Mouse (Mus musculus) heart, postnatal 0 days (tissue): ENCODE data around the gene Thada. TPM values are rescaled to one million over a fixed set of nuclear protein-coding genes. Genes with fewer than 3 reads are reported as not detected.

Experiments used
- ATAC-seq: fragments of 200-750 bp; cut with Nextera tagmentation; 2 replicates; pipeline ENCODE4 v1.8.0; 2017; ENCODE audit warnings: low read depth, moderate number of reproducible peaks, moderate library complexity; ENCODE audit not compliant: insufficient read depth
- DNase-seq: peaks from one replicate; pipeline ENCODE4 v3.0.0-alpha.2; 2016; ENCODE audit warnings: low spot score
- H3K27ac ChIP-seq: fragments of 300-500 bp; sonication (generic); 2 replicates; pipeline ENCODE4 v1.5.1; 2014; ENCODE audit warnings: low read depth, mild to moderate bottlenecking
- H3K27me3 ChIP-seq: fragments of 300-500 bp; sonication (generic); 2 replicates; pipeline ENCODE4 v1.6.1; 2014; ENCODE audit warnings: low read length, mixed read lengths; ENCODE audit not compliant: control insufficient read depth, insufficient read depth
- H3K36me3 ChIP-seq: fragments of 300-500 bp; sonication (generic); replicated peaks from 2 replicates; pipeline ENCODE4 v1.6.1; 2014; ENCODE audit warnings: low read length, mixed read lengths; ENCODE audit not compliant: control insufficient read depth, insufficient read depth
- H3K4me1 ChIP-seq: fragments of 300-500 bp; sonication (generic); 2 replicates; pipeline ENCODE4 v1.6.1; 2014; ENCODE audit warnings: antibody characterized with exemption; ENCODE audit not compliant: control insufficient read depth, insufficient read depth
- H3K4me2 ChIP-seq: fragments of 300-500 bp; sonication (generic); 2 replicates; pipeline ENCODE4 v1.6.1; 2014; ENCODE audit warnings: low read depth, mild to moderate bottlenecking, low read length, moderate library complexity
- H3K4me3 ChIP-seq: fragments of 300-500 bp; sonication (generic); 2 replicates; pipeline ENCODE4 v1.5.1; 2014; ENCODE audit warnings: low read depth, low read length
- H3K9ac ChIP-seq: fragments of 300-500 bp; sonication (generic); replicated peaks from 2 replicates; pipeline ENCODE4 v1.6.1; 2014; ENCODE audit warnings: low read depth, low read length, mixed read lengths
- H3K9me3 ChIP-seq: fragments of 300-500 bp; sonication (generic); replicated peaks from 2 replicates; pipeline ENCODE4 v1.6.1; 2016; ENCODE audit warnings: low read length; ENCODE audit not compliant: control insufficient read depth
- CTCF ChIP-seq: IDR thresholded peaks from 2 replicates; pipeline ENCODE4 v1.5.1; 2016; ENCODE audit warnings: antibody characterized with exemption, control low read depth, low read depth
- EP300 ChIP-seq: IDR thresholded peaks from 2 replicates; pipeline ENCODE4 v1.6.1; 2016; ENCODE audit warnings: antibody characterized with exemption, low read depth
- WGBS: fragments of 180-500 bp; shearing (Covaris S2); extraction: QIAGEN DNeasy Blood & Tissue Kit; methylation state at CpG from one replicate; pipeline ENCODE4 v1.1.7; 2014; 5-methylcytosine and 5-hydroxymethylcytosine counted together
- polyA plus RNA-seq: library from polyadenylated mRNA; unstranded; fragments of >200 nt; fragmentation: Nextera tagmentation; extraction: Ambion mirVana; gene quantifications from 2 replicates; pipeline ENCODE4 v1.2.1, GENCODE M21; 2015
- total RNA-seq: library from RNA; depleted of rRNA; stranded (reverse); fragments of >200 nt; gene quantifications from 2 replicates; pipeline ENCODE4 v1.2.3, GENCODE M21; 2014; ENCODE audit warnings: low replicate concordance

Gene Thada
- total and polyA plus RNA-seq, 2 experiments from 2014 or later = 2.4 to 12.6 TPM

DNA sequence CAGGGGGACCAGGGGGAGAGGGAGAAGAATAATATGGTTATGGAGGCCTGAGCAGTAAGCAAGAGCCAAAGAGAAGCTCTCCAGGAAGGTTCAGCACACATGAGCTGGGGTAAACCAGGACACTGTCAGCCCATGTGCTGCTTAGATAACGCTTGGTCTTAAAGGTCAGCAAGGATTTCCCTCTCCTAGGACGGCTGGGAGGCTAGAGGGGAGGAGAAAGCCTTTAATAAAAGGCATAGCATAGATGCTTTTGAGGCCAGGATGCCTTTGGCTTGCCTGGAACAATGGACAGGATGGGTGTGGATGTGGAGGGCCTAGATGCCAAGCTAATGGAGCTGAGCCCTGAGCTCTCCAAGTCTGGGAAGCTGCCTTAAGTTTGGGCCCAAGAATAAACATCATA, 102.6 kb downstream of the Thada start:
- peak; percentile 87 for ATAC-seq

GRCm38 (mm10) chr17:84362581-84363286, 103.3 kb downstream of the Thada start:
- peak overlapping the region; percentile 44 for H3K27ac ChIP-seq
- H3K4me1 ChIP-seq = peaks cover 10% of the 10 kb centered on the region
- WGBS = 87% methylated on average over 13 of the region's 13 CpGs
- H3K4me2 ChIP-seq = no peak overlapping the region
- no peaks in the 10 kb centered on the region for H3K27me3 ChIP-seq
- no peak for TF ChIP-seq CTCF
- no peak for TF ChIP-seq EP300
- no peak overlapping the region for H3K9ac ChIP-seq
- H3K36me3 ChIP-seq = no peaks in the 10 kb centered on the region
- DNase-seq (no peak), ATAC-seq (no peak)
- no peak overlapping the region for H3K4me3 ChIP-seq
- no peaks in the 10 kb centered on the region for H3K9me3 ChIP-seq

More for the DNA sequence above, 102.6 kb downstream of the Thada start:
- Histone ChIP-seq H3K9ac (no peak overlapping the region), H3K36me3 (no peaks in the 10 kb centered on the region), H3K4me2 (no peak overlapping the region), H3K9me3 (no peaks in the 10 kb centered on the region), H3K4me1 (peaks cover 10% of the 10 kb centered on the region), H3K27me3 (no peaks in the 10 kb centered on the region), H3K27ac (peak overlapping the region; percentile 44), H3K4me3 (no peak overlapping the region)
- TF ChIP-seq EP300 = no peak
- TF ChIP-seq CTCF = no peak
- 9% methylated on average over 2 of the region's 2 CpGs for WGBS
- peak; percentile 45 for DNase-seq

GRCm38 (mm10) chr17:84361006-84361405, 105.0 kb downstream of the Thada start:
- Histone ChIP-seq H3K4me1 (peaks cover 10% of the 10 kb centered on the region), H3K4me3 (no peak overlapping the region), H3K27ac (no peak overlapping the region), H3K36me3 (no peaks in the 10 kb centered on the region), H3K4me2 (no peak overlapping the region), H3K9me3 (no peaks in the 10 kb centered on the region), H3K9ac (no peak overlapping the region), H3K27me3 (no peaks in the 10 kb centered on the region)
- TF ChIP-seq CTCF (no peak), EP300 (no peak)
- ATAC-seq (no peak), DNase-seq (no peak)
- 88% methylated on average over 1 of the region's 1 CpGs for WGBS

DNA sequence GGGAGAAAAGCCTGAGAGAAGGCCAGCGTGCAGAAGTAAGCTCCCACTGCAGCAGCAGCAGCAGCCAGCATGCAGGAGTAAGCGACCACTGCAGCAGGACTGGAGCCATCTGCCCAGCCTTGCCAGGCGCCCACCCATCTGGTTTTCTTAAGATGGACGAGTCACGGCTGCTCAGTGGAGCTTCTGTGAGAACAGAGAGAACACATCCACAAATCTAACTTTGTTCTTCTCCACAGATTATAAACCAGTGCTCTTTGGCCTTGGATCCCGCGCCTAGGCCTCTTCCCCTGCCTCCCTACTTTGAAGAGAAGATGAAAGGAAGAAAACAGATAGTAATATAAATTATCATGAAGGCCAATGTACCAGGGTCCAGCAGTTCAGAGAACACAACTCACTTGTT, 106.2 kb downstream of the Thada start:
- no peaks in the 10 kb centered on the region for H3K27me3 ChIP-seq
- H3K27ac ChIP-seq = no peak overlapping the region
- no peak overlapping the region for H3K9ac ChIP-seq
- no peak overlapping the region for H3K4me3 ChIP-seq
- H3K4me2 ChIP-seq = no peak overlapping the region
- DNase-seq (no peak), ATAC-seq (no peak)
- H3K36me3 ChIP-seq = no peaks in the 10 kb centered on the region
- no peaks in the 10 kb centered on the region for H3K9me3 ChIP-seq
- WGBS = 87% methylated on average over 7 of the region's 7 CpGs
- TF ChIP-seq CTCF (no peak), EP300 (no peak)
- H3K4me1 ChIP-seq = peaks cover 10% of the 10 kb centered on the region

GRCm38 (mm10) chr17:84358951-84359644, 106.9 kb downstream of the Thada start:
- no peak overlapping the region for H3K4me2 ChIP-seq
- DNase-seq = no peak
- 94% methylated on average over 10 of the region's 10 CpGs for WGBS
- peaks cover 10% of the 10 kb centered on the region for H3K4me1 ChIP-seq
- no peaks in the 10 kb centered on the region for H3K9me3 ChIP-seq
- no peak for ATAC-seq
- H3K36me3 ChIP-seq = no peaks in the 10 kb centered on the region
- TF ChIP-seq CTCF = no peak
- TF ChIP-seq EP300 = no peak
- H3K27ac ChIP-seq = no peak overlapping the region
- no peak overlapping the region for H3K9ac ChIP-seq
- no peak overlapping the region for H3K4me3 ChIP-seq
- H3K27me3 ChIP-seq = no peaks in the 10 kb centered on the region
